Mouse (Mus musculus) CD4-positive, CD25-positive, alpha-beta regulatory T cell, adult 4 months (primary cell): ENCODE data around the gene Hadhb. TPM values are rescaled to one million over a fixed set of nuclear protein-coding genes. Genes with fewer than 3 reads are reported as not detected.
"Not testable (repeated sequence)": the region's sequence is repeated elsewhere in the genome, so short reads cannot be mapped to it uniquely, and the experiment has no call there.

Source experiments
- ATAC-seq: one replicate; pipeline ENCODE4 v1.8.0; 2017
- polyA plus RNA-seq, 2 experiments: library from polyadenylated mRNA; unstranded; fragments of 100-300 nt; shearing (Covaris generic); gene quantifications; one replicate each; pipeline ENCODE4 v1.2.1; 2017

Hadhb gene
- polyA plus RNA-seq, 2 experiments from 2014 or later: 173 to 208 TPM

DNA sequence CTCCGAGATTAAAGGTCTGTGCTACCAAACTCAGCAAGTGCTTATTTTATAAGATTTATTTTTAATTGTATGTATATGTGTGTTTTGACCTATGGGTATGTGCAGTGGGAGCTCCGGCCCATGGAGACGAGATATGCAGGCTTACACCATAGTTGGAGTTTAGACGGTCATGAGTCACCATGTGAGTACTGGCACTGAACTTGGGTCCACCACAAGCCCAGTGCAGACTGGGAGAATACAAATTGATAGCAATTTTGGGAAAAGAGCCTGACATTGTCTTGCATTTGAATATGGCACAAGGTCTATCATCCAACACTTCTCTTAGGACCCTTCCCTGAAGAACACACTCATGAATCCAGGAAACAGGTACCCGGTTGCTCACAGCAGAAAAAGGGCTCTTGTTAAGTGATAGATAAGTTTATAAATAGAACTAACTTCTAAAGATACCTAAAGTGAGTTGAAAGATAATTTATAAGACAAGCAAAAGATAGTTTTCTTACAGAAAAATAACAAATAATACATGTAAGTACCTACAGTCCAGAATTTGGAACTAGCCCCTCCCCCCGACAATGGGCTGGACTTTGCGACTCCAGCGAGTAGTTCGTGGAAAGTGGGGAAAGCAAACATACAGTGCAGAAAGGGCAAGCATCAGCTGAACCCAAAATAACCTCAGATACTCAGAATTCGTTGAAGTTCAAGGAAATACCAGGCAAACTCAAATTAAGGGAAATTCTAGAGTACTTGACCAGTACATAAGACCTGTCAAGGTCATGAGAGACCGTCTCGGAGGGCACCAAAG is 32.8 kb downstream of the Hadhb start:
- ATAC-seq: no peak

DNA sequence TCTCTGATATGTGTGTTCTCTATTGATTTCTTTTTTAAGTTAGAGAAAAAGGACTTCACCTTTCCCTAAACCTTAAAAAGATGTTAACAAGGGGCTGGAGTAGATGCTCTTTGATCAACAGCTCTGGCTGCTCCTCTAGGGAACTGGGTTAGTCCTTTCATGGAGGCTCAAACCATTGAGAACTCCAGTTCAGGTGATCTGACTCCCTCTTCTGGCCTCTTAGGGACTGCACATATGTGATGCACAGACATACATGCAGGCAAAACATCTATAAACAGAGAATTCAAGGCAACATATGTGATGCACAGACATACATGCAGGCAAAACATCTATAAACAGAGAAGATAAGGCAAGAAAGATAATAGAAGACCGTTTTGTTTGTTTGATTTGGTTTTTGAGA is 37.4 kb downstream of the Hadhb start:
- no peak for ATAC-seq

DNA sequence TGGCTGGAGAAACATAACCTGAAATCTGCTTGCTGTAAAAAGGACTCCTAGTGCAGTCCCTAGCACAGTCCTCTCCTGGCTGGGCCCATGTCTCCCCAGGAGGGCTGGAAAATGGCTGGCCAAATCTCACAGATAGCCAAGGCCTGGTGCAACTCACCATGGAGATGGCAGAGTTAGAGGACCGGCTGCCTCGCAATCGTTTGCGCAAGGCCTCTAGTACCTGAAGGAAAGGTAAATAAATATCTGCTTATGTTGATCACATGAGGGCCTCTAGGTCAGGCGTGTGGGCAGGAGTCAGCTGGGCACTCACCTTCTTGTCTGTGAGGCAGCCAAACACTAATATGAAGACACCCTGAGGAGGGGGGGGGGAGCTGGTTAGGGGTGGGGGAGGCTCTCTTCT is 40.3 kb downstream of the Hadhb start:
- ATAC-seq: no peak

DNA sequence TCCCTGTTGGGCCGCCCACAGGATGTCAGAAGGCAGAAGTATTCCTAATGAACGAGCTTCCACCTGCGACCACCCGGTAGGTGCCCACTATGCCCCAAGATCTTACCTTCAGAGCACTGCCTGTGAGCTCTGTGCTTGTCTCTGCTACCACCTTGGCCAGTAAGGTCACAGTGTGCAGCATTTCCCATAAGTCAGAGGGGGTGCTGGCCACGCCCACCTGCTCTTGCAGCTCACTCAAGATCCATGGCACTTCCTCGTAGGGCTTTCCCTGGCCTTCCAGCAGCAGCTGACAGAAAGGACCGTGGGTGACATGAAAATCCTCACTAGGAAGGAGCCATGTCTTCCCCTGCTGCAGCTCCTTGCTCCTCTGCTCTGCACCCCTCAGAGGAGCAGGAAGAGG is 43.2 kb downstream of the Hadhb start:
- ATAC-seq: no peak

DNA sequence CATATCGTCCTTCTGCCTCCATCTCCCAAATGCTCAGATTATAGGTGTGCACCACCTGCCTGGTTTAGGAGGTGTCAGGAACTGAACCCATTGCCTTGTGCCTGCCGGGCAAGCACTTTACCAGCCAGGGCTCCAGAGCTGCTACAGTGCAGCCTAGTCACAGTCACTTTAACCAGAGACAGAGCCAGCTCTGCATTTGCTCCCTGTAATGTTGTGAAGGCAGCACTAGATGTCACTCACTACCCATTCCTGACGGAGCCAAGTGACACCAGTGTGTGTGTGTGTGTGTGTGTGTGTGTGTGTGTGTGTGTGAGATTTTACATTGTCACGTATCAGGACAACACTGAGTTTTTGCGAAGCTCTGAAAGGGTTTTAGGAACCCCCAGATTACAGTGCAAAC is 46.5 kb downstream of the Hadhb start:
- ATAC-seq: no peak

DNA sequence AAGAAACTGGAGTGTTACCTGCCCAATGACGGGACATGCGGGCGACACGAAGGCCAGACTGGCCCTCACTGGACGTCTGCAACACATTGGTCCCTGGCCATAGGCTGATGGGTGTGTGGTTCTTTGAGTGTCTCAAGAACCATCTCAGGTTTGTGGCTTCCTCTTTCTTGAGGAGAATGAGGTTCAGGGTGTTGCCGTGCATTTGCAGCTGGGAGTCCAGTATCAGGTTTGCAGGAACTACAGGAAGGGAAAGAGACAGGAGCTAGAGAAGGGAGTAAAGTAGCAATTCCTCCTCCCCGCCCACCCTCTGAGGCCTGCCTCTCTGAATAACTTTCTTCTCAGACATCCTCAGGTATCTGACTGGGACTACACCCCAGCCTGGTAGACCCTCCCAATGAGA is 47.2 kb downstream of the Hadhb start:
- ATAC-seq: no peak

DNA sequence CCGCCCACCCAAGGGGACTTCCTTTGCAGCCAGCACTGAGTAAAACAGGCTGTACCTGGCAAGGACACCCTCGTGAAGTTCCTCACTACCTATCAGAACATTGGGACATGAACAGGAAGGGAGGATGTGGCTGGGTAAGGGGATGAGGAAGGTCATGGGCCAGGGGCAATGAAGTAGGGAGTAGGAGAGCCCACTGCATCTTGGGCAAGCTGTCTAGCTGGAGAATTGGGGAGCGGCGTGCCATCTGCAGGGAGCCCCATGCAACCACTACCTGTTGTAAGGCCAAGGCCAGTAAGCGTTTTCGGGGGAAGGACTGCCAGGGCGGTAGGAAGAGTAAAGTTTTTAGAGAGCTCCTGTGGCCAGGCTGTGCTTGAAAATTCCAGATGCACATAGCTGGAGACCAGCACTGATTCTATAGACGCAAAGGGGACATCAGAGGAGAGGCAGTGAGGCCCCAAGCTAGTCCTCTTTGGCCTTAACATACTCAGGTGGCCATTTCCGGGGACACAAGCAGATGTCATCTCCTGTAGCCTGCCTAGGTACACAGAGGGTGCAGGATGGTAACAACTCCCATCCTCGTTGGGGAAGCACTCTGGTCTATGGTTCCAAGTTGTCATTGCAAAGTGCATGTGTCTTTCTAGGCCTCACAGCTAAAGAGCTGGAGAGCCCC is 48.3 kb downstream of the Hadhb start:
- ATAC-seq: no peak

DNA sequence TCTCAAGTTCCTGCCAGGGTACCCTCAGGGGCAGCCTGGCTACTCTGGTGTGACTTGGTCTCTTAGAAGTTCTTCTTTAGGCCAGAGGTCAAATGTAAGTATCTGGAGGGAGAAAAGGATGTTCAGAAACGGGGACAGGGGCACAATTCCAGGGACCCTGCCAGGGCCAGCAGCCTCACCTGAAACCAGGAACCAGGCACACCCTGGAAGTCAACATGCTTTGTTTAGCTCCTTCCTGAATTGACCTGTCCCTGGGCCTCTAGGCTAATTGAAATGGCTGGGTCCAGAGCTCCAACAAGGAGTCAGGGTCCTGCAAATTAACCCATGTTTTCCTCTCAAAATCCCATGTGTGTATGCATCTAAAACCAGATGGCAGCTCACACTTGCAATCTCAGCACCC is 49.4 kb downstream of the Hadhb start:
- no peak for ATAC-seq

DNA sequence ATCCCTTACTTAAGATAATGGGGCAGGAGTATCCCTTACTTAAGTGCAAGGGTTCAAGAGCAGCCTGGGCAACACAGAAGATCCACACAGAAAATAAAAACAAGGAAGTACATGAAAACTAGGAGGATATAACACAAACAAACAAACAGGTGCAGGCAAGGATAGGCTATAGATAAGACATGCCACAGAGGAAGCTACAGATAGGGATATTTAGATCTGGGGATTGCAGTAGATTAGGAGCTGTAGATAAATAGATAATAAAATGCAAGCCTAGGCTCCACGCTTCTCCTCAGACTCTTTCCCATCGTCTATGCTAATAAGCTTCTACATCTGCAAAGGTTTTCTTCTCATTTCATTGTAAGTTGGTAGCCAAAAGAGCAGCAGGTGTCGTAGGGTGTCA is 50.0 kb downstream of the Hadhb start:
- no peak for ATAC-seq

DNA sequence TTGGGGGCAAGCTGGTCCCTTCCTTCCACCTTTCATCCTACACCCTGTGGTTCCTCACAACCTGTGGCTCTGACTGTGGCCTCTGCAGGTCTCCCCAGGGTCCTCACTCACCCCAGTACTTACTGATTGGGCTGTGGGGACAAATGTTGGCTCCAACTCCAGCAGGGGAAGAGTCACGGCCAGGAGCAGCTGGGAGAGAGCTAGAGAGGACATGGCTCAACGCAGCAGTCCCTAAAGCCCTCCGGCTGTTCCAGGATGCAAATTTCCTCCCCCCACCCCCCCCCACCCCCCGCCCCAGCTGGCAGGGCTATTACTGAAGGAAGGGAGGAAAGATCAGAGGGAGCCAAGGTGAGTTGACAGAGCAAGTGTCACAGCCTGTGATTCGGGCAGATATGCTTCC is 50.4 kb downstream of the Hadhb start, which contains the start of gene Adgrf3:
Gene Adgrf3, minus strand, starts transcription at position 230 of the 400 bp plus-strand sequence.
- ATAC-seq: no peak

DNA sequence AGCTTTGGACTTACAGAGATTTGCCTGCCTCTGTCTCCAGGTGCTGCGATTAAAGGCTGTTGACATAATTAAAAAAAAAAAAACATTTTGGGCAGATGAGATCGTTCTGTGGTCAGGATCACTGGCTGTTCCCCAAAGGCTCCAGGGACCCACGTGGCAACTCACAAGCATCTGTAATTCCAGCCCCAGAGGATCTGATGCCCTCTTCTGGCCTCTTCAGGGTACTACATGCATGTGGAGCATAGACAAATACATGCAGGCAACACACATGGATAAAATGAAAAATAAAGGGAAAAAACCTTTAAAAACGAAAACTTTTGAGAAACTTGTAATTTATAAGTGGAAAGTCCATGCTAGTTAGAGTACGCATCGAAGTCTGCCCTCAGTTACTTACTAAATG is 52.2 kb downstream of the Hadhb start:
- no peak for ATAC-seq

DNA sequence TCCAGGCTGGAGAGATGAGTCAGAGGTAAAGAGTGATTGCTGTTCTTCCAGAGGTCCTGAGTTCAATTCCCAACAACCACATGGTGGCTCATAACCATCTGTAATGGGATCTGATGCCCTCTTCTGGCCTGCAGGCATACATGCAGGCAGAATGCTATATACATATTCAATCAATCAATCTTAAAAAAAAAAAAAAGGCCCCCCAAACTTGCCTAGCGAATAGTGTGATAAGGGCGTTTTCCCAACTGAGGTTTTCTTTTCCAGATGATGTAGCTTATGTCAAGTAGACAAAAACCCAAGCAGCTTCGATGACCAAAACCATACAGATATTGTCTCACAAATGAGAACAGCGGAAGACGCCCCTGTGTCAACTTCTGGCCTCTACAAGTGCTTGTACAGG is 55.7 kb downstream of the Hadhb start:
- ATAC-seq: not testable (repeated sequence)

DNA sequence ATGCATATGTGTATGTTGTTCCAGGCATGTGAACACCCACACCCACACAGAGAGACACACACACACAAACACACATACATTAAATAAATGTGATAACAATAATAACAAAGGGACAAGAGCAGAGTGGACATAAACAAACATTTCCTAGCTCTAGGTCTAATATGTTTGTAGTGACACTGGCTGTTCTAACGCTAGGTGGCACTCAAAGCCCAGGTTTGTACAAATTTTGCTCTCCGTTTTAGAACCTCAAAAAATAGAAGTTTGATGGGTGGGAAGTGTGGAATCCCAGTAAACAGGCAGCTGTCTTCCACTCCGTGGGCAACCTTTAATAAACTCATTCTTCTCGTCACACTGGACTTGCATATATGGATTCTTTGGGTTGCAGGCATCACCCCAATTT is 59.8 kb downstream of the Hadhb start:
- ATAC-seq: peak; percentile 37

DNA sequence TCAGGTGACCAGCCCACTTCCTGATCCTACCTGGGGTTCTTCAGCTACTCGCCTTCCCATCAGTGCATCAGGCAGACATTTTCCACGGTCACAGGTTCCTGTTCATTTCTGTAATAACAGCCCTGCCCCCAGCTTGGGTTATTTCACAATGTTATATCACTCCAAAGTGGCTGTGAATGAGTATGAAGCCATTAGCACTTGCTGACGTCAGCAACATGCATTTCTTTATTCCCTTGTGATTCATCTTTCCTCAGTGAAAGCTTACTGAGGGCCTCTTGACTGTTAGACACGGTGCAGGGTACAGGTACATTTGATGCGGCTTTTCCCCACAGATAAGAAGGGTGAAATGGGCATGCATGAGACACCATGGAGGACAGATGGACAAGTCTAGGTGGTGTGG is 60.9 kb downstream of the Hadhb start:
- no peak for ATAC-seq

DNA sequence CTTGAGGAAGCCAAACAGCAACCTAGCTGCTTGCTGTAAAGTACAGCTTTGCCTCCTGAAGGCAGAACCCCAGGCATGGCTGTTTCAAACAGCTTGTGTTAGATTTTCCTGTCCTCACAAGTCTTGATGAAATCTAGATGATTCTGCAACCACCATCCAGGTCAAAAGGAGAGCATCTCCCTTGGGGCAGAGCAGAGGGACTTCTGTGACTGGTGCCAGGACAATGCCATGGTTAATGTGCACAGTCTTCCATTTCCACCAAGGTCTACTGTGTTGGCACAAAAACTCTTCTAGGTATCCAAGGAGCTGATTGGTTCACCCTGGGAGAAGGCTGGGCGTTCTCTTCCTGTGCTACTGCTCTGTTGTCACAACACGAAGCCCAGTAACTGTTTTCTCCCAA is 64.7 kb downstream of the Hadhb start:
- ATAC-seq: no peak

DNA sequence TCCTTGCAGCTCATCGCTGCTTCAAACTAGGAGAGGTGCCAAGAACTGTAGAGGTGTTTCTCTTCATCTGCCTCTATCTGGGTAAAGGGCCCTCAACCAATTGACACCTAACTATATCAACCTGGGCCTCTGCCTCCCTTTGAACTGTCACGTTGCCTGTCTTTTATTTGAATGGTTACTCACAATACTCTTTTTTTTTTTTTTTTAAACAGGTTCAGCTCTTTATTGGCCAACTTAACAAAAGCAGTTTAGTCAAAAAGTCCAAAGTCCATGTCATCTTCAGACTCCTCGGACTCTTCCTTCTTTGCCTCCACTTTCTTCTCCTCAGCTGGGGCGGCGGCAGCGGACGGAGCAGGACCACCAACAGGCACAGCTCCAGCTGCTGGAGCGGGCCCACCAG is 65.6 kb downstream of the Hadhb start:
- no peak for ATAC-seq

DNA sequence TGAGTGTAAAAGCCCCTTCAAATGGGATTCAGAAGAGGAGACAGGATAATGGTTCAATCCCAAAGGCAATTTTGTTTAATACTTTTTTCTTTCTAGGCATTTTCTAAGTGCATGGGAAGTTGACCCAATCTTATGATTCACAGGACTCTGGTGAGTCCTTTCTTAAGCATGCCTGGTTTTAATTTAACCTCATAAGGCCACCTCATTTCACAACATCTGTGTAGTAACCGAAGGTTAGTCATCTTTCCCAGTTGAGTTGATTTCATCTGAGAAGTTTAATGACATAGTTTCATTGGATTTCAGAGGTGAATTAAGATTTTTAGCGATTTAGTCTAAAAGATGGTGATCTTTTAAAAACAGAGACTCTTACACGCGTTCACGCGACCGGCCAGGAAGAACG is 67.6 kb downstream of the Hadhb start:
- ATAC-seq: no peak

DNA sequence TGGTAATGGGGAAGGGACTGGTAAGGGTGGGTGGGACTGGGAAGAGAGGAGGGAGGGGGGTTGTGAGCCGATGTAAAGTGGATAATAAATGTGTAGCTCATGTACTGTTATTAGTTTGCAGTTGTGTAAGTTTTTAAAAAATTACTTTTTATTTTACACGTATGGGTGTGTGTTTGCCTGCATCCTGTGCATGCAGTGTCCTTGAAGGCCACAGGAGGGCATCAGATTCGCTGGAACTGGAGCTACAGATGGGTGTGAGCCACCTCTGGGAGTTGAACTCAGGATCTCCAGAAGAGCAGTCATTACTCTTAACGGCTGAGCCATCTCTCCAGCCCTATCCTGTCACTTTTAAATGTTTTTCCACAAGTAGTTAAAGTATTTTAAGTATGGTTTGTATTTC is 75.9 kb downstream of the Hadhb start:
- ATAC-seq: no peak

DNA sequence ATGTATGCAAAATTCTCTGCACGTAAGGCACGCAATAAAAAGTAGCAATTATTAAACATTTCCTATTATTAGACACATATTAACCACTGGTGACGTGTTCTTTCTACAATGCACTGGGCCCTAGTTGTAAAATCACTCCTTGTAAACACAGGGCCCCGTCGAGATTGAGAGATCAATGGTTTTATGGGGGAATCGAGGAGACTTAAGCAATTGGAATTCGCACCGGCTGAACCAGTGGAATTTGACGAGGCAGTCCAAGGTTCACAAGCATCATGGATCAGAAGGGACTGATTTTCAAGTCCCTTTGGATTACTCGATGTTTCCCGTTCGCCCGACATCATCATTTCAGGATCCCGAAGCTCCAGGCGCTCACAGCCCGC is 76.8 kb downstream of the Hadhb start:
- ATAC-seq: no peak

DNA sequence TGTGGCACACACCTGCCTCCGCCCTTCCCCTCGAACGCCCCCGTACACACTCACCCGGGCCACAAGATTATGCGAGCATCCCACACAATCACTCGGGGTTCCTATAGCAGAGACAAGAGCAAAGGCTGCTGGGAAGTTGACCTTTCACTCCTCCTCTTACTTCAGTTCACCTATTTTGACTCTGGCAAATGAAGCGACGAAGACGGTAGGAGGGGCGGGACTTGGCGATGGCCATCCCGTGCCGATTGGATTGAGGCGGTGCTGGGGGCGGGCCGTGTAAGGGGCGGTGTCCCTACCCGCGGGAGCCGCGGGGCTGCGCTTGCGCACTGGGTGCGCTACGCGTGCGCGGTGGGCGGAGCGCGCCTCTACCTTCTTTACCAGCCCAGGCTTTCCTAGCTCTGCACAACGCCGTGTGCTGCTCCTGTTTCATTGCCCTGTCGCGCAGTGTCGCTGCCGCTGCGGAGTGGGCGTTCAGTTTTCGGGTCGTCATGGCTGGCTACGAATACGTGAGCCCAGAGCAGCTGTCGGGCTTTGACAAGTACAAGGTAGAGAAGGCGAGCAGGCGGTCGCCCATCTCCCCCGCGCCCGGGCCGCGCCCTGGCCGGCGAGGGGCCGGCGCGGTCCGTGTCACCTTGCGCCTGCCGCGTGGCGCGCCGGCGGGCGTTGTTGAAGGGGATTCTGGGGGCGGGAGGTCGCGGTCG is 77.4 kb downstream of the Hadhb start, which contains the start of gene Selenoi:
Gene Selenoi, plus strand, starts transcription at position 311 of the 701 bp plus-strand sequence.
- peak; percentile 97 for ATAC-seq

DNA sequence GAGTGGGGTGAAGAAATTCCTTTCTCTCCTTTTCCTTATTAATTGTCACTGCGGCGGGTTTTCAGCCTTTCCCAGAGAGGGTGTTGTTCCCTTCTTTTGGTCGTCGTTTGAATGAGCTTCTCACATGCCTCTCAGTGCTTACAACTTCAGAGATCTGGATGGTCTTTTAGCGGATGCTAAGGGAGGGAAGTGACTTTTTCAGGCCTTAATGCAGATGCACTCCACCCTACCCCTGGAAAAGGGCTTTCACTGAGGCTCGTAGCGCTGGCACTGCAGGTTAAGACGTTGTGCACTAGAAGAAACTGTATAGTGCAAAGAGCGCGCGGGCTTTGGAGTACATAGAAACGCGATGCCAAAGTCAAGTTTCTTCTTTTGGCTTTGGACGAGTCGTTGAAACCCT is 78.0 kb downstream of the Hadhb start:
- ATAC-seq: no peak

DNA sequence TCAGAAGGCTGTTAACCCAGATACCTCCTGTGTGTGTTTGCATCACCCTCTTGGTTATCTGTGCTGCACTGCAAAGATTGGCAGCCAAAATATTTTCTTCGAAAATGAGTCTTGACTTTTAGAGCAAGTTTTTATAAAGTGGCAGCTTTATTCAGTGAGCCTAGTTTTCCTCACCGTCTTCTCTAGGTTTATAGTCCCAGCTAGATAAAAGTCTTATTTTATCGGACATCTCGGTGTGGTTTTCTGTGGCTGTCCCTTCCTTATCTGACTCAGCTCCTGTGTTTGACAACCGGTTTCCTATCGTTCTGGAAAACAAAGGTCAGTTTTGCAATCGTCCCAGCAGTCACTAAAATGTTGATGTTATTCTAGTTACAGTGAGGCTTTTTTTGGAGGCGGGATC is 78.9 kb downstream of the Hadhb start:
- no peak for ATAC-seq
